Mouse (Mus musculus): ENCODE data around the gene Cog5. TPM values are rescaled to one million over a fixed set of nuclear protein-coding genes. Genes with fewer than 3 reads are reported as not detected.

Cog5 gene
- total RNA-seq, 2 experiments from 2014 or later = 20.1 to 22.6 TPM

GRCm38 (mm10) chr12:31703904-31704303 is 49.2 kb downstream of the Cog5 start:
- intact Hi-C loops (cut with DNase I; ENCODE audit: low total_unique reads) = no loop called here
- DNase-seq = no peak

- no peak for DNase-seq
- intact Hi-C loops (cut with DNase I; ENCODE audit: low total_unique reads) = no loop called here
Observed at GRCm38 (mm10) chr12:31706168-31706567, 51.5 kb downstream of the Cog5 start.

- intact Hi-C loops (cut with DNase I; ENCODE audit: low total_unique reads) = no loop called here
- DNase-seq = no peak
Observed at GRCm38 (mm10) chr12:31707531-31707930, 52.9 kb downstream of the Cog5 start.

- no peak for DNase-seq
- intact Hi-C loops (cut with DNase I; ENCODE audit: low total_unique reads) = loop anchor here (10.0 kb wide), 1 partner anchor 205 kb away; no protein-coding TSS in a partner anchor
Observed at GRCm38 (mm10) chr12:31709665-31710064, 55.0 kb downstream of the Cog5 start.

GRCm38 (mm10) chr12:31712233-31712632 is 57.6 kb downstream of the Cog5 start:
- intact Hi-C loops (cut with DNase I; ENCODE audit: low total_unique reads) = loop anchor here (10.0 kb wide), 1 partner anchor 207 kb away; no protein-coding TSS in a partner anchor
- no peak for DNase-seq

GRCm38 (mm10) chr12:31712727-31713126 is 58.1 kb downstream of the Cog5 start:
- intact Hi-C loops (cut with DNase I; ENCODE audit: low total_unique reads) = loop anchor here (10.0 kb wide), 1 partner anchor 208 kb away; no protein-coding TSS in a partner anchor
- no peak for DNase-seq

GRCm38 (mm10) chr12:31713600-31713999 is 58.9 kb downstream of the Cog5 start, which contains the start of gene Gpr22:
TSS of gene Gpr22 (minus strand) at chr12:31713947.
- no peak for DNase-seq
- intact Hi-C loops (cut with DNase I; ENCODE audit: low total_unique reads) = loop anchor here (10.0 kb wide), 1 partner anchor 209 kb away; no protein-coding TSS in a partner anchor

GRCm38 (mm10) chr12:31714070-31714469 is 59.4 kb downstream of the Cog5 start:
- intact Hi-C loops (cut with DNase I; ENCODE audit: low total_unique reads) = loop anchor here (10.0 kb wide), 1 partner anchor 209 kb away; no protein-coding TSS in a partner anchor

GRCm38 (mm10) chr12:31719586-31720275 is 65.1 kb downstream of the Cog5 start:
- no peak for DNase-seq
- intact Hi-C loops (cut with DNase I; ENCODE audit: low total_unique reads) = loop anchor here (10.0 kb wide), 1 partner anchor 215 kb away; no protein-coding TSS in a partner anchor

More at GRCm38 (mm10) chr12:31714070-31714469, 59.4 kb downstream of the Cog5 start:
- no peak for DNase-seq

- DNase-seq = no peak
- intact Hi-C loops (cut with DNase I; ENCODE audit: low total_unique reads) = no loop called here
Observed at GRCm38 (mm10) chr12:31724576-31724975, 69.9 kb downstream of the Cog5 start.

GRCm38 (mm10) chr12:31725511-31726275 is 71.0 kb downstream of the Cog5 start:
- intact Hi-C loops (cut with DNase I; ENCODE audit: low total_unique reads) = no loop called here
- DNase-seq = no peak

GRCm38 (mm10) chr12:31726707-31727106 is 72.0 kb downstream of the Cog5 start:
- no peak for DNase-seq
- intact Hi-C loops (cut with DNase I; ENCODE audit: low total_unique reads) = no loop called here

- DNase-seq = no peak
- intact Hi-C loops (cut with DNase I; ENCODE audit: low total_unique reads) = no loop called here
Observed at GRCm38 (mm10) chr12:31730126-31730525, 75.5 kb downstream of the Cog5 start.

GRCm38 (mm10) chr12:31734616-31735015 is 79.9 kb downstream of the Cog5 start:
- intact Hi-C loops (cut with DNase I; ENCODE audit: low total_unique reads) = no loop called here
- no peak for DNase-seq

- intact Hi-C loops (cut with DNase I; ENCODE audit: low total_unique reads) = no loop called here
- no peak for DNase-seq
Observed at GRCm38 (mm10) chr12:31747301-31747700, 92.6 kb downstream of the Cog5 start.

GRCm38 (mm10) chr12:31749846-31750245 is 95.2 kb downstream of the Cog5 start:
- intact Hi-C loops (cut with DNase I; ENCODE audit: low total_unique reads) = no loop called here
- no peak for DNase-seq

- no peak for DNase-seq
- intact Hi-C loops (cut with DNase I; ENCODE audit: low total_unique reads) = no loop called here
Observed at GRCm38 (mm10) chr12:31754465-31754864, 99.8 kb downstream of the Cog5 start.

GRCm38 (mm10) chr12:31755885-31756755 is 101.5 kb downstream of the Cog5 start:
- intact Hi-C loops (cut with DNase I; ENCODE audit: low total_unique reads) = no loop called here
- no peak for DNase-seq

GRCm38 (mm10) chr12:31773612-31774011 is 118.9 kb downstream of the Cog5 start:
- DNase-seq = no peak
- intact Hi-C loops (cut with DNase I; ENCODE audit: low total_unique reads) = no loop called here

Measured in gastrocnemius, postnatal 14 days (tissue).